Mouse (Mus musculus) intestine, embryonic 14.5 days (tissue): ENCODE data around the gene Trim9. TPM values are rescaled to one million over a fixed set of nuclear protein-coding genes. Genes with fewer than 3 reads are reported as not detected.

Experiments
- ATAC-seq: fragments of 200-750 bp; cut with Nextera tagmentation; replicated peaks from 2 replicates; pipeline ENCODE4 v1.8.0; 2017; ENCODE audit warnings: low read depth, moderate number of reproducible peaks, moderate TSS enrichment, moderate library complexity; ENCODE audit not compliant: low FRiP score, low TSS enrichment
- DNase-seq: peaks from one replicate; pipeline ENCODE4 v3.0.0-alpha.2; 2018; ENCODE audit warnings: low spot score
- H3K27ac ChIP-seq: fragments of 300-500 bp; sonication (generic); 2 replicates; pipeline ENCODE4 v1.5.1; 2014; ENCODE audit warnings: low read depth, mild to moderate bottlenecking, control low read depth
- H3K27me3 ChIP-seq: fragments of 300-500 bp; sonication (generic); replicated peaks from 2 replicates; pipeline ENCODE4 v1.6.1; 2014; ENCODE audit warnings: low read length, control low read depth; ENCODE audit not compliant: control insufficient read depth, insufficient read depth
- H3K36me3 ChIP-seq: fragments of 300-500 bp; sonication (generic); 2 replicates; pipeline ENCODE4 v1.6.1; 2014; ENCODE audit warnings: low read length, control low read depth; ENCODE audit not compliant: control insufficient read depth, insufficient read depth
- H3K4me1 ChIP-seq: fragments of 300-500 bp; sonication (generic); replicated peaks from 2 replicates; pipeline ENCODE4 v1.6.1; 2014; ENCODE audit warnings: low read length, control low read depth, mixed read lengths; ENCODE audit not compliant: control insufficient read depth, insufficient read depth
- H3K4me2 ChIP-seq: fragments of 300-500 bp; sonication (generic); 2 replicates; pipeline ENCODE4 v1.6.1; 2014; ENCODE audit warnings: low read length
- H3K4me3 ChIP-seq: fragments of 300-500 bp; sonication (generic); 2 replicates; pipeline ENCODE4 v1.5.1; 2014; ENCODE audit warnings: low read depth, low read length, control low read depth, mixed read lengths
- H3K9ac ChIP-seq: fragments of 300-500 bp; sonication (generic); 2 replicates; pipeline ENCODE4 v1.6.1; 2014; ENCODE audit warnings: mild to moderate bottlenecking, low read length
- H3K9me3 ChIP-seq: fragments of 300-500 bp; sonication (generic); 2 replicates; pipeline ENCODE4 v1.6.1; 2016; ENCODE audit warnings: low read length, control low read depth; ENCODE audit not compliant: control insufficient read depth
- WGBS: fragments of 180-500 bp; shearing (Covaris S2); extraction: QIAGEN DNeasy Blood & Tissue Kit; methylation state at CpG from one replicate; pipeline ENCODE4 v1.1.7; 2014; 5-methylcytosine and 5-hydroxymethylcytosine counted together
- polyA plus RNA-seq: library from polyadenylated mRNA; unstranded; fragments of >200 nt; fragmentation: Nextera tagmentation; extraction: Ambion mirVana; gene quantifications from 2 replicates; pipeline ENCODE4 v1.2.1, GENCODE M21; 2014

Gene Trim9
- polyA plus RNA-seq, 1 experiment from 2014 or later, result 1.5 TPM

DNA sequence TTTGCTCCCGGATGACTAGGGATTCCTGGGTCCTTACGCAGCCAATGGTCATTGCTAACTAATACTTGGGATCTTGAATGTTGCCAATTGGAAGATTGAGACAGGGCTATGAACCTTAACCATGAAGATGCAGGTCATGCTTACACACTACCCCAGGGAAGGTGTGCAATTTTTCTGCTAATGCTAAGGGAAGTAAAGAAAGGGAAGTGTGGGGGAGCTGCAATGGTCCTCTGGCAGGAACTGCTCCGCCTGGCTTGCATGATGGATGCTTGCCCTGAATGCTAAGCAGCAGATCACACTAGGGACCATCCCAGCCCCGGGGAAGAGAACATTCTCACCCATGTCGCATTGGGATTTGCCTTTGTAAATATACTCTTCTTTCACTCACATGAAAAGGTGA, 126.0 kb downstream of the Trim9 start:
- WGBS, result 67% methylated on average over 5 of the region's 5 CpGs
- no peak for ATAC-seq

DNA sequence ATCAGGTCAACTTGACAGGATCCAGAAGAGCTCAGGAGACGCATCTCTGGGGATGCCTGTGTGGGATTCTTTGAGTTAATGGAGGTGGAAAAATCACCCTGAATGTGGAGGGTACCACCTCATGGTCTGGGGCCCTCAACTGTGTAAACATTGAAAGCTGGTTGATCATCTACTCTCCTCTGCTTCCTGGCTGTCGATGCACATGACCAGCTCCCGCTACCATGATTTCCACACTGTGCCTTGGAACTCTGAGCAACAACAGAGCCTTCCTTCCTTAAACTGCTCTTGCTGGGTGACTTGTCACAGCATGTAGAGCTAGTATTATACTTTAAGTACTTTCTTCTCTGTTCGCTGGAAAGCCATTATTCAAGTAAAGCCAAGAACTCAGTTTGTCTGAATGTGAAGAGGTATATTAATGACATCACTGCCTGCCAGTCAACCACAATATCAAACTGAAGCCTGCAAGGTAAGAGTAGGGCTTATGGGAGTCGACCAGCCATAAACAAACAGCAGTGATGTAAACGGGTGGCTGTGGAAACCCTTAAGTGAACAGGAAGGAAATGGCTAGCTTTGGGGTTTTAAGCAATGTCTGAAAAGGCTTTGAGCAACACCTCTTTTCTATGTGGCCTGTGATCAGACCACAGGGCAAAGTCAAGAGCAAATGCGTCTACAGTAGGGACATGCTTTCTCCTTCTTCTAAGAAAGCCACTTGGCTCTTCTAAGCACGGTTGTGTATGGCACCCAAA, 128.4 kb downstream of the Trim9 start:
- Histone ChIP-seq H3K36me3 (no peaks in the 10 kb centered on the region), H3K9me3 (no peaks in the 10 kb centered on the region), H3K9ac (no peak overlapping the region), H3K4me3 (no peak overlapping the region), H3K4me2 (no peak overlapping the region), H3K27ac (no peak overlapping the region), H3K4me1 (no peaks in the 10 kb centered on the region), H3K27me3 (no peaks in the 10 kb centered on the region)
- 58% methylated on average over 8 of the region's 8 CpGs for WGBS
- no peak for DNase-seq
- no peak for ATAC-seq

More for the DNA sequence above, 126.0 kb downstream of the Trim9 start:
- no peak overlapping the region for H3K27ac ChIP-seq
- no peaks in the 10 kb centered on the region for H3K4me1 ChIP-seq
- H3K9me3 ChIP-seq, result no peaks in the 10 kb centered on the region
- H3K27me3 ChIP-seq, result no peaks in the 10 kb centered on the region
- H3K9ac ChIP-seq, result no peak overlapping the region
- H3K4me3 ChIP-seq, result no peak overlapping the region
- DNase-seq, result no peak
- no peak overlapping the region for H3K4me2 ChIP-seq
- no peaks in the 10 kb centered on the region for H3K36me3 ChIP-seq

DNA sequence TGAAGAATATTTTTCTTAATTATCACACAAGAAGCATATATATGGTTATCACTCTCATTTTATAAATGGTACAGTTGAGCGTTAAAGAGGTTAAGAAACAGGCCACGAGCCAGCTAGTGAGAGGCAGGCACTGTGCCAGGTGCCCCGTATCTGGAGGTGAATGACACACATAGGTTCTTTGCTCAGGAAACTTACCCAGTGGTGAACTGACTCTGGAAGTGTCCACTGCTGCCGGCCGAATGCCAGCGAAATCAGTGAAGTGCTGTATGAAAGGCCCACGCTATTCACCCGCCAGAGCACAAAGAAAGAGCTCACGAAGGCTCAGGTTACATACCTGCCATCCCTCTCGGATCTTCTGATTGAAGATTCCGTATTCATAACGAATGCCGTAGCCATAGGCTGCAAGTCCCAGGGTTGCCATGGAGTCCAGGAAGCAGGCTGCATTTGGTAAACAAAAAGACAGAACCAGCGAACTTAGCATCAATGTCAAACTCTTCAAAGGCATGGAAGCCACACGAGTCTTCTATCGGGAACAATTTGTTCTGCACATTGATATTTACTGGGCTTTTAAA, 131.1 kb downstream of the Trim9 start:
- 66% methylated on average over 16 of the region's 16 CpGs for WGBS
- no peak for DNase-seq

DNA sequence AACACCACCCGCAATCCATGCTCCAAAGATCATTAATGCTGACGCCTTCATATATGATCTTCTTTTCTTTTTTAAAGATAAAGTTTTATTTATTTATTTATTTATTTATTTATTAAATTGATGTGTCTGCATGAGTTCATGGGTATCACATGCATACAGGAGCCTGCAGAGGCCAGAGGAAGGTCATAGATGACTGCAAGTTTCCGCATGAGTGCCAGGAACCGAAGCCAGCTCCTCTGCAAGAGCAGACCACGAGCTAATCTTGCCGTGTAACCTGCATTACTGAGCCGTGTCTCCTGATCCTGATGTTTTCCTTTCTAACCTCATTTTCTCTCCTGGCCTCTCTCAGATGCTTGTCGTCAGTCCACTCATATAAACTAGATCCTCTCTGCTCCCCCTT, 133.1 kb downstream of the Trim9 start:
- 86% methylated on average over 8 of the region's 8 CpGs for WGBS
- DNase-seq (no peak), ATAC-seq (no peak)

More for the DNA sequence above, 131.1 kb downstream of the Trim9 start:
- Histone ChIP-seq H3K4me2 (no peak overlapping the region), H3K4me1 (no peaks in the 10 kb centered on the region), H3K4me3 (no peak overlapping the region), H3K9me3 (no peaks in the 10 kb centered on the region), H3K9ac (no peak overlapping the region), H3K27ac (no peak overlapping the region), H3K36me3 (no peaks in the 10 kb centered on the region), H3K27me3 (no peaks in the 10 kb centered on the region)
- no peak for ATAC-seq

GRCm38 (mm10) chr12:70213601-70214000, 133.8 kb downstream of the Trim9 start:
- Histone ChIP-seq H3K4me1 (no peaks in the 10 kb centered on the region), H3K27me3 (no peaks in the 10 kb centered on the region), H3K27ac (no peak overlapping the region), H3K9ac (no peak overlapping the region), H3K9me3 (no peaks in the 10 kb centered on the region), H3K4me3 (no peak overlapping the region), H3K4me2 (no peak overlapping the region), H3K36me3 (no peaks in the 10 kb centered on the region)
- DNase-seq (no peak), ATAC-seq (no peak)
- 85% methylated on average over 6 of the region's 6 CpGs for WGBS

More for the DNA sequence above, 133.1 kb downstream of the Trim9 start:
- Histone ChIP-seq H3K4me3 (no peak overlapping the region), H3K4me2 (no peak overlapping the region), H3K9ac (no peak overlapping the region), H3K4me1 (no peaks in the 10 kb centered on the region), H3K27ac (no peak overlapping the region), H3K36me3 (no peaks in the 10 kb centered on the region), H3K27me3 (no peaks in the 10 kb centered on the region), H3K9me3 (no peaks in the 10 kb centered on the region)

GRCm38 (mm10) chr12:70212501-70212900, 134.9 kb downstream of the Trim9 start:
- Histone ChIP-seq H3K4me3 (no peak overlapping the region), H3K4me2 (no peak overlapping the region), H3K27me3 (no peaks in the 10 kb centered on the region), H3K9me3 (no peaks in the 10 kb centered on the region), H3K27ac (no peak overlapping the region), H3K9ac (no peak overlapping the region), H3K36me3 (peaks cover 3% of the 10 kb centered on the region; the same call in 1 of the 2 replicates), H3K4me1 (no peaks in the 10 kb centered on the region)
- WGBS, result 90% methylated on average over 4 of the region's 4 CpGs
- ATAC-seq (no peak), DNase-seq (no peak)

- Histone ChIP-seq H3K4me1 (no peaks in the 10 kb centered on the region), H3K9ac (no peak overlapping the region), H3K36me3 (peaks cover 5% of the 10 kb centered on the region; the same call in 1 of the 2 replicates), H3K4me3 (no peak overlapping the region), H3K4me2 (no peak overlapping the region), H3K27me3 (no peaks in the 10 kb centered on the region), H3K9me3 (no peaks in the 10 kb centered on the region), H3K27ac (no peak overlapping the region)
- WGBS, result 70% methylated on average over 5 of the region's 5 CpGs
- DNase-seq (no peak), ATAC-seq (no peak)
Observed at GRCm38 (mm10) chr12:70208214-70208613, 139.2 kb downstream of the Trim9 start.

- DNase-seq (no peak), ATAC-seq (no peak)
- Histone ChIP-seq H3K9me3 (no peaks in the 10 kb centered on the region), H3K4me2 (no peak overlapping the region), H3K27ac (no peak overlapping the region), H3K4me3 (no peak overlapping the region), H3K27me3 (no peaks in the 10 kb centered on the region), H3K9ac (no peak overlapping the region), H3K4me1 (no peaks in the 10 kb centered on the region), H3K36me3 (peaks cover 5% of the 10 kb centered on the region; the same call in 1 of the 2 replicates)
- WGBS, result 78% methylated on average over 8 of the region's 8 CpGs
Observed at GRCm38 (mm10) chr12:70204433-70204832, 143.0 kb downstream of the Trim9 start.
